Mouse (Mus musculus): ENCODE data around the gene Pif1.

Pif1 gene

DNA sequence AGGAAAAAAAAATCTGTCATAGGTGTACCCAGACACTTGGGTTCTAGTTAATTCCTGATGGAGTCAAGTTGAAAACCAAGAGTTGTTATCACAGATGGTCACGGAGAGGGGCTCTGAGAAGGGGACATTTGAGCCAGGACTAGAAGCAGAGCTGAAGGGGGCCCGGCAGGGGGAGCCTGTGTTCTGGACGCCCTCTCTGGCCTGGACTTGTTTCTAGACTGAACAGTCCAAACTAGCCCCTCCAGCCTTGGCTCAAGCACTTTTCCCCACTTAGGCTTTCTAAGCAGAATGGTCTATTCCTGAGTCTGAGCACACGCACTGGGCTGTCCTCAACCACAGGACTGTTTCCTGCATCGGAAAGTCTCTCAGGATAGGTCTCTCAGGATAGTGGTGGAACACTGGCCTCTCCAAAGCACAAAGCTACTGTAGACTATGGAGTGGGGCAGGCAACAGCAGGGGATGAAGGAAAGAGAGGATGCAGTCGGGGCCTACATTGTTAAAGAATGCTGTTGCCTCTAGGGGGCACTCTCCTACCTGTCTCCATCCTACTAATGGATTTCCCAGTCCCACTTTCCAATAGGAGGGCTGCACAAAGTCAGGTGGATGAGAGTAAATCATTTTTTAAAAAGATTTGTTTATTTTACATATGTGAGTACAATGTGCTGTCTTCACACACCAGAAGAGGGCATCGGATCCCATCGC lies 16.6 kb downstream of the Pif1 start:
- DNase-seq: no peak

DNA sequence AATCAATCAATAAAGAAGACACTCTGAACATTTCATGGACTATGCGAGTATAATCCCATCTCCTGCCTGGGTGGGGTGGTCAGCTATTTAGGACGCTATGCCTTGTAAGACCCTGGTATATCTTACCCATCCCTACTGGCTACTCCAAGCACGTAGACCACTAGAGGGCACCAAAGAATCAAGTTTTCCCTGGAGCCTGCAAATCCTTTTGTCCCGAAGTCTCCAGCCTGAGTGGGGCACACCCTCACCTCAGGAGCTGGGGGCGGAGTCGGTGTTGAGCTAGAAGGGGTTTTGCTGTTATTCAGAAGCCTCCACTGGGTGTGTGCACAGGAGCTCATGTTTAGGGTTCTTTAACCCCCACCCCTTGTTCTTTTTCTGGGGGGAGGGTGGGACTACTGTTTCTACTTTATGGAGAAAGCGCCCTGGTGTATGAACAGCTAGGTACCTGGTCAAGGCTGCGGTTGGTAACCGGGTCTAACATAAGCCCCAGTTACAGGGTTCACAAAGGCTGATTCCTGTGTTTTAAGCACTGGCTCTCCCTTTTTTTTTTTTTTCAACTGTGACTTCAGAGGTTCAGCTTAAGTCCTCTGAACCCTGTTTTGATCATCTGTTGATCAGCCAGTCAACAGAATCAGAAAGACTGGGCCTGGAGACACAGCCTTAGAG lies 18.6 kb downstream of the Pif1 start:
- DNase-seq: peak; percentile 60

- DNase-seq: no peak
Measured at GRCm38 (mm10) chr9:65606321-65607109, 19.6 kb downstream of the Pif1 start.

GRCm38 (mm10) chr9:65607120-65607519 lies 20.2 kb downstream of the Pif1 start:
- no peak for DNase-seq

- no peak for DNase-seq
Measured at GRCm38 (mm10) chr9:65611969-65612486, 25.1 kb downstream of the Pif1 start.

GRCm38 (mm10) chr9:65613098-65613497 lies 26.1 kb downstream of the Pif1 start:
- no peak for DNase-seq

GRCm38 (mm10) chr9:65619311-65619710 lies 32.4 kb downstream of the Pif1 start:
- no peak for DNase-seq

DNA sequence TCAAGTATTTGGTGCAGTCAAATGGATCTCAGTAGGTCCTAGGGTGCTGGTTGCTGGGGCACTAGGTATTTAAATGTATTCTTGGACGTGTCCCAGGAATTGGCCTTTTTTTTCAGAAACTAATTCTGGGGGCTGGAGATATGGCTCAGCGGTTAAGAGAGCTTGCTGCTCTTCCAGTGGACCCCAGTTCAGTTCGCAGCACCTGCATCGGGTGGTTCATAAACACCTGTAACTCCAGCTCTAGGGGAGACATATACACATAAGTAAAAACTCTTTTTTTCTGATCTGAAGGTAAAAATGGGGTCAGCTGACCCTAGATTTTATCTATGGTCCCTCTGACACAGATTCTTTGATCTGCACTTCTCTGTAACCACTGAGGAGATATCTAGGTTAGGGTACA lies 34.2 kb downstream of the Pif1 start:
- DNase-seq: no peak

DNA sequence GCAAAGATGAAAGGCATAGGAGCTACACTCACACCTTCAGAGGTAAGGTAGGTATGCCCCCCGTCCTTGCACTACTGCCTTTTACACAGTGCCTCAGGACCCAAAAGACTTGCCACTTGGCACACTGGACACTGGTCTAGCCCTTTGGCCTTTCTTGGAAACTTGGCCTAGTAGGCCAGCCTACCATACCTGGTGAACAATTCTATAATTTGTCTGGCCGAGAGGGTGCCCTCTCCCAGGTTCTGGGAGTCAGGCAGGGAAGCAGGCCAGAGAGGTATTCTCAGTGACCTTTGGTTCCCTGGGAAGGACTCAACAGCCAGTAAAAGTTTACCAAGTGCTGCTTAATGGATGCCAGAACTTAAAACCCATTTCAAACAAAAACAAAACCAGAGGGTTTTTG lies 34.7 kb downstream of the Pif1 start:
- no peak for DNase-seq

DNA sequence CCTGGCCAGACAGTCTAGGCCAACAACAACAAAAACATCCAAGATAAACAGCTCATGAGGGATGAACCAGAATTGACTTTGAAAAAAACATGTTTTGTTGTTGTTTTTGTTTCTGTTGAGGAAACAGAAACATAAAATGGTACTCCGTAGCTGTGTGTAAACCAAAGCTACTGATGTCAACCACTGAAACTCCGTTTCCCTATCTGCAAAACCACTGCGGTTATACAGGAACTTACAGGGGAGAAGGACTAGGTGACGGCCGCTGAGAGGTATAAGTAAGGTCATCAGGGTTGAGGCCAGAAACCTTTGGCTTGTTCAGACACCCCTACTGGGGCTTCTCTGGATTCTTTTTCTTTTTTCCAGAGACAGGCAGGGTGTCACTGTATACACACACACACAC lies 35.9 kb downstream of the Pif1 start:
- no peak for DNase-seq

- DNase-seq: no peak
Measured at GRCm38 (mm10) chr9:65624266-65624665, 37.3 kb downstream of the Pif1 start.

GRCm38 (mm10) chr9:65629025-65629766 lies 42.2 kb downstream of the Pif1 start, which contains the start of gene Rbpms2:
TSS of gene Rbpms2 (plus strand) at chr9:65629648.
- no peak for DNase-seq

DNA sequence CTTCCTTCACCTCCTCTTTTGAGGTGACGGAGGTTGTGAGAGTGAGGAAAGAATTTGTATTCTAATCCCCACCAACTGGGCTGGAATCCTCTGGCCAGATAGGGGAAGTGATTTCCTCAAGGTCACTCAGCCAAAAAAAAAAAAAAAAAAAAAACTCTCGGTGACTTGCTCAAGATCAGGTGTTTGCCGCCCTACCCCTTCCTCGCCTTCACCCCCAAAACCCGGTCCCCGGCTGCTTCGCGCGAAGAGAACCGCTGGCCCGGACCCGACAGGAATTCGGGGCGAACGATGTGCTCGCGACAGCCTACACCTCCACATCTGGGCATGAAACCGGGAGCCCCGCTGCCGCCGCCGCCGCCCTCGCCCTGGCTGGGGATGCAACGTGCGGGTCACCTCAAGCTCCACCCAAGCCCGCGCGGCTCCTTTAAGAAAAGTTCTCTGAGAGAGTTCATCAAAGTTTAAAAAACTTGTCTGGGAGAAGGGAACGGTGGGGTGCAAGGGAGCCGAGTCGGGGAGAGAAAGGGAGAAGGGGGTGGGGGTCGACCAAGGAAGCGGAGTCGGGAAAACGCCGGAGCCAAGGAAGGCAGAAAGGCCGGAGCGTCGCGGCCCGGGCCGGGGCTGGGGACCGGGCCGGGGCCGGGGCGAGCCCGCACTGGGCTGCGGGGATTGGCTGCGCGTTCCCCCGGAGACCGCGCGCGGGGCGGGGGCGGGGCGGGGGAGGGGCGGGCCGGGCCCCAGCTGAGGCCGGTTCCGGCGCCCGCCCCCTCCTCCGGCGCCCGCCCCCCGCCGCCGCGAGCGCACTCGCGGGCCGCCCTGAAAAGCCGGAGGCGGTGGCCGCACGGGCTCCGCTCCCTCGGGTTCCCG lies 43.0 kb downstream of the Pif1 start:
- peak; percentile 14 for DNase-seq

DNA sequence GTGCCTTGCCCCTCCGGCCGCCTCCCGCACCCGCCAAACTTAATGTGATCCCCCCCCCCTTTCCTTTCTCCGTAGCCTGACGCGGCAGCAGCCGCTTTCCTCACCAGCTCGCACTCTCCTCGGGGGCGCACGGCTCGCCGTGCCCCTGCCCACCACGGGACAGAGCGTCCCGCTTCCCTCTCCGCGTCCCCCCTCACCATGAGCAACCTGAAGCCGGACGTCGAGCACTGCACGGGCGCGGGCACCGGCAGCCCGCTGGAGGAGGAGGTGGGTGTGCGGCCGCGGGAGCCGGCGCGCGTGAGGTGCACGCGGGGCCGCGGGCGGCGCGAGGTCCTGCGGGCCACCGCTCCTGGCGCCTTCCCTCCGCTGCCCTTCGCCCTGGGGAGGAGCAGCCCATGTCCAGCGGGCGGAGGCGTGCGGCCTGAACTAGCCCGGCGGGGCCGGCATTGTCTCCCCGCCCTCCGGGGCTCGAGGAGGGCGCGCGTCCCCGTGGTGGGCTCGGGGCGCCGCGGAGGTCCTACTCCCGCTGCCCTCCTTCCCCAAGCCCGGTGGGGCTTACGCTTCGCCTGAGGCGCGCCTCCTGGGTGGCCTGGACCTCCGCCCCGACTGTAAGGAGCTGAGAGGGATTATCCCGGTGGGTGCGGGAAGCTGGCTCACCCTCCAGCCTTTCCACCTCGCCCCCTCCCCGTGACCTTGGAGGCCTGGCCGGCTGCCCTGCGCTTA lies 43.8 kb downstream of the Pif1 start:
- DNase-seq: peak; percentile 7

GRCm38 (mm10) chr9:65631354-65632021 lies 44.5 kb downstream of the Pif1 start:
- no peak for DNase-seq

- DNase-seq: no peak
Measured at GRCm38 (mm10) chr9:65635766-65636165, 48.8 kb downstream of the Pif1 start.

DNA sequence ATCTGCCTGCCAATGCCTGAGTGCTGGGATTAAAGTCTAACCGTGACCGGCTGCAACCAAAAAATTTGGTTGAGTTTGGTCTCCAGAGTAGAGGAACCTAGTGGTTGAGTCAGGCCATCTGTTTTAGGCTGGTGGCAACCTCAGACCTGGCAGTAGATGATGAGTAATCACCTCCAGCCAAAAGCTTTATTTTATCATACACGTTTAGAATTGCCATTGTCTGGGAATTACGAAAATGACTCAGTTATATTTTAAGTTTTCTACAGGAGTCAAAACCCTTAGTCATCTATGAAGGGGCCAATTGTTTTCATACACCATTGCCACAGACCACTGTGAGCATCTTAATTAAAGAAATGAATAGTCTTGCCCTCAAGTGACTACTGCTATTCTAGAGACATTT lies 50.0 kb downstream of the Pif1 start:
- DNase-seq: no peak

- no peak for DNase-seq
Measured at GRCm38 (mm10) chr9:65639065-65639464, 52.1 kb downstream of the Pif1 start.

GRCm38 (mm10) chr9:65640838-65641410 lies 54.0 kb downstream of the Pif1 start:
- no peak for DNase-seq

GRCm38 (mm10) chr9:65641446-65642052 lies 54.6 kb downstream of the Pif1 start:
- no peak for DNase-seq

All from right cerebral cortex, postnatal 4 days (tissue).